Comparison of ENCODE assay signal across 13 mouse cellular contexts in the genomic region with DNA sequence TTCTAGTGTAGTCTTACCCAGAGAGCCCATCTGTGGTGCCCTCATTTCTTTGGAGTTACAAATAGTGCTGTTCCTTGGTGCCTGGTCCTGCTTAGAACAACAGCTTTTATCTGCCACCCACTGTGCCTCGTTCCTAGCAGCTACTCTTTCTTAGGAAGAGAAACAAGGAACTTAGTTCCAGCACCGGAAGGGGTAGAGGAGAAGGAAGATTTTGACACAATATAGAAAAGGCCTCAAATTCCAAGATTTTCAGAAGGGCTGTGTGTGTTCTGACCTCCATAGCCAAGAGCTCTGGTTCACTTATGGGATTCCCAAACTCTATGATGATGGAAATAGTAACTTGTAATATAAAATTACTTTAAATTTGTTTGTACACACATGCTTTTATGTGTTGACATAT. TPM values are rescaled to one million over a fixed set of nuclear protein-coding genes. Genes with fewer than 3 reads are reported as not detected.
"Had no signal": no experiment of that assay in that cellular context is flagged by ENCODE, and none has a peak within 500 bp of the region (broad histone marks: within the 10 kb centered on the region; RNA-seq: fewer than 3 reads in every experiment).

Cd209e (minus strand) TSS at position 101 of the 400 bp plus-strand sequence.

- DNase-seq: retina, postnatal 1 day; right cerebral cortex, adult 18-20 months; right cerebral cortex, postnatal 14 days; right cerebral cortex, postnatal 25 days; right cerebral cortex, postnatal 4 days; spleen, adult 18-20 months; thymus, adult 18-20 months; thymus, adult 2 months; thymus, postnatal 14 days; thymus, postnatal 25 days; thymus, postnatal 36 days; thymus, postnatal 4 days had no signal

RNA-seq across cellular contexts. Expression of gene Cd209e, which starts in this region (rescaled TPM):
- total RNA-seq: neutrophil, adult 5-6 weeks had no signal
